Mouse (Mus musculus) liver, adult 2 months (tissue): ENCODE results near the gene Lsm3. TPM values are rescaled to one million over a fixed set of nuclear protein-coding genes. Genes with fewer than 3 reads are reported as not detected.

ENCODE experiments used
- DNase-seq: peaks from one replicate; pipeline ENCODE4 v3.0.0-alpha.2; 2011; ENCODE audit warnings: low read depth, low spot score; ENCODE audit errors: extremely low read depth
- H3K27ac ChIP-seq: fragments of 200-500 bp; replicated peaks from 2 replicates; pipeline ENCODE4 v1.5.1; 2012; ENCODE audit warnings: low read depth, mild to moderate bottlenecking, control low read depth, inconsistent platforms, low read length; ENCODE audit not compliant: insufficient read depth
- H3K27me3 ChIP-seq: fragments of 200-500 bp; 2 replicates; pipeline ENCODE4 v1.6.1; 2012; ENCODE audit warnings: mild to moderate bottlenecking, moderate library complexity, low read length, inconsistent platforms; ENCODE audit not compliant: control insufficient read depth, insufficient read depth
- H3K36me3 ChIP-seq: fragments of 200-500 bp; 2 replicates; pipeline ENCODE4 v1.6.1; 2012; ENCODE audit warnings: low read length, inconsistent platforms; ENCODE audit not compliant: control insufficient read depth, insufficient read depth
- H3K4me1 ChIP-seq: fragments of 200-500 bp; 2 replicates; pipeline ENCODE4 v1.6.1; 2011; ENCODE audit warnings: low read length; ENCODE audit not compliant: control insufficient read depth, insufficient read depth
- H3K4me3 ChIP-seq: fragments of 200-500 bp; 2 replicates; pipeline ENCODE4 v1.5.1; 2011; ENCODE audit warnings: low read depth, mild to moderate bottlenecking, control low read depth, low read length, moderate library complexity; ENCODE audit not compliant: insufficient read depth
- H3K79me2 ChIP-seq: fragments of 200-500 bp; 2 replicates; pipeline ENCODE4 v1.6.1; 2012; ENCODE audit warnings: inconsistent platforms, mild to moderate bottlenecking, low read length, moderate library complexity; ENCODE audit not compliant: control insufficient read depth, insufficient read depth
- H3K9ac ChIP-seq: fragments of 200-500 bp; 2 replicates; pipeline ENCODE4 v1.6.1; 2012; ENCODE audit warnings: low read depth, mild to moderate bottlenecking, control low read depth, inconsistent platforms, low read length
- CTCF ChIP-seq: fragments of 200-500 bp; IDR thresholded peaks from 2 replicates; pipeline ENCODE4 v1.5.1; 2011; ENCODE audit warnings: low read depth, low read length, control low read depth
- POLR2A ChIP-seq: fragments of 200-500 bp; IDR thresholded peaks from 2 replicates; pipeline ENCODE4 v1.6.1; 2011; ENCODE audit warnings: low read length, control low read depth; ENCODE audit not compliant: insufficient read depth; ENCODE audit errors: extremely low read depth
- WGBS: fragments of 180-500 bp; shearing (Covaris S2); methylation state at CpG from one replicate; pipeline ENCODE4 v1.1.7; 2018; 5-methylcytosine and 5-hydroxymethylcytosine counted together
- polyA plus RNA-seq: library from polyadenylated mRNA; depleted of rRNA; stranded (reverse); fragments of >200 nt; gene quantifications from 2 replicates; pipeline ENCODE4 v1.2.3, GENCODE M21; 2012
- total RNA-seq: library from RNA; depleted of rRNA; stranded (reverse); fragments of >200 nt; gene quantifications from 2 replicates; pipeline ENCODE4 v1.2.3, GENCODE M21; 2014

Lsm3 gene
- total and polyA plus RNA-seq, 2 experiments, result 3.5 to 19.6 TPM

DNA sequence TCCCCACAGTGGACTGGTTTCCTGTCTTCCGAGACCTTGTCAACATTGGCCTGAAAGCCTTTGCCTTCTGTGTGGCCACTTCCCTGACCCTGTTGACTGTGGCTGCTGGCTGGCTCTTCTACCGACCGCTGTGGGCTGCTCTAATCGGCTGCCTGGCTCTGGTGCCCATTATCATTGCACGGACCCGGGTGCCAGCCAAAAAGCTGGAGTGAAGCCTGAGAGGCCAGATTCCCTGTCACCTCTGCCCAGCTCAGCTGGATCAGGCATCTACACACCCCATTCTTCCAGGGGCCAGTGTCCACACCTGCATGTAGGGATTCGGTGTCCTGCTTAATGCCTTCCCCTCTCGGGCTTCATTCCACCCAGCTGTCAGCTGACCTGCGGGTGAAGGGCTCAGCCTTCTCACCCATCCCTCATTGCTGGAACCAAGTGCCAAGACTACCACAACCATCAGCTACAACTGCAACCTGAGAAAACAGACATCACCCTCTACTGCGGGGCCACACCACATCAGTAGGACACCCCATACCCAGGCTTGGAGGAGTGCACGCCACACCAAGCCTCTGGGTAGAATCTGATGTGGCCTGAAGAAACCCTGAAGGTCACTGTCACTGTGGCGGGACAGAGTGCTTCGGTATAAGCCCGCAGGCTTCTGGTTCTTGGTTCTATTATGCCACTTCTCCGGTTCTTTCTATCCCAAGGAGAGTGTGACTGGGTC lies 28.8 kb upstream of the Lsm3 start:
- H3K27ac ChIP-seq, result no peak overlapping the region
- TF ChIP-seq CTCF (no peak), POLR2A (no peak)
- DNase-seq, result peak; percentile 45
- no peaks in the 10 kb centered on the region for H3K27me3 ChIP-seq
- peaks cover 3% of the 10 kb centered on the region; the same call in 1 of the 2 replicates for H3K4me1 ChIP-seq
- no peak overlapping the region for H3K4me3 ChIP-seq
- H3K79me2 ChIP-seq, result no peaks in the 10 kb centered on the region
- no peak overlapping the region for H3K9ac ChIP-seq
- H3K36me3 ChIP-seq, result peaks cover 23% of the 10 kb centered on the region
- WGBS, result 86% methylated on average over 15 of the region's 15 CpGs

GRCm38 (mm10) chr6:91488496-91489212 lies 27.1 kb upstream of the Lsm3 start:
- peak; percentile 75 for DNase-seq
- peaks cover 3% of the 10 kb centered on the region; the same call in 1 of the 2 replicates for H3K4me1 ChIP-seq
- no peaks in the 10 kb centered on the region for H3K27me3 ChIP-seq
- H3K27ac ChIP-seq, result no peak overlapping the region
- 63% methylated on average over 9 of the region's 9 CpGs for WGBS
- H3K9ac ChIP-seq, result no peak overlapping the region
- no peak for TF ChIP-seq POLR2A
- TF ChIP-seq CTCF, result no peak
- no peak overlapping the region for H3K4me3 ChIP-seq
- H3K79me2 ChIP-seq, result no peaks in the 10 kb centered on the region
- peaks cover 23% of the 10 kb centered on the region for H3K36me3 ChIP-seq

GRCm38 (mm10) chr6:91489872-91490271 lies 25.9 kb upstream of the Lsm3 start:
- Histone ChIP-seq H3K4me3 (no peak overlapping the region), H3K36me3 (peaks cover 23% of the 10 kb centered on the region), H3K27ac (no peak overlapping the region), H3K79me2 (no peaks in the 10 kb centered on the region), H3K9ac (no peak overlapping the region), H3K27me3 (no peaks in the 10 kb centered on the region), H3K4me1 (peaks cover 3% of the 10 kb centered on the region; the same call in 1 of the 2 replicates)
- WGBS, result 92% methylated on average over 10 of the region's 10 CpGs
- no peak for TF ChIP-seq POLR2A
- TF ChIP-seq CTCF, result no peak
- no peak for DNase-seq

GRCm38 (mm10) chr6:91491004-91491403 lies 24.7 kb upstream of the Lsm3 start:
- Histone ChIP-seq H3K79me2 (no peaks in the 10 kb centered on the region), H3K27me3 (no peaks in the 10 kb centered on the region), H3K4me1 (peaks cover 3% of the 10 kb centered on the region; the same call in 1 of the 2 replicates), H3K9ac (no peak overlapping the region), H3K27ac (no peak overlapping the region), H3K4me3 (no peak overlapping the region), H3K36me3 (peaks cover 27% of the 10 kb centered on the region)
- TF ChIP-seq POLR2A (no peak), CTCF (no peak)
- 68% methylated on average over 6 of the region's 6 CpGs for WGBS
- peak; percentile 44 for DNase-seq

GRCm38 (mm10) chr6:91493053-91493452 lies 22.7 kb upstream of the Lsm3 start:
- H3K4me1 ChIP-seq, result peaks cover 3% of the 10 kb centered on the region; the same call in 1 of the 2 replicates

More at GRCm38 (mm10) chr6:91493053-91493452, 22.7 kb upstream of the Lsm3 start:
- no peak overlapping the region for H3K4me3 ChIP-seq
- DNase-seq, result no peak
- no peak overlapping the region for H3K27ac ChIP-seq
- H3K36me3 ChIP-seq, result peaks cover 24% of the 10 kb centered on the region; the same call in 1 of the 2 replicates
- 88% methylated on average over 10 of the region's 10 CpGs for WGBS
- no peaks in the 10 kb centered on the region for H3K79me2 ChIP-seq
- no peak for TF ChIP-seq CTCF
- no peak for TF ChIP-seq POLR2A
- no peaks in the 10 kb centered on the region for H3K27me3 ChIP-seq
- H3K9ac ChIP-seq, result no peak overlapping the region
